Mouse (Mus musculus) lung, adult 2 months (tissue): ENCODE measurements around the gene Agl. TPM values are rescaled to one million over a fixed set of nuclear protein-coding genes. Genes with fewer than 3 reads are reported as not detected.

Experiments
- DNase-seq: peaks from one replicate; pipeline ENCODE4 v3.0.0; 2022
- H3K4me1 ChIP-seq: fragments of 200-500 bp; 2 replicates; pipeline ENCODE4 v1.6.1; 2011; ENCODE audit warnings: low read length; ENCODE audit not compliant: control insufficient read depth, insufficient read depth
- H3K4me3 ChIP-seq: fragments of 200-500 bp; replicated peaks from 2 replicates; pipeline ENCODE3; 2011; ENCODE audit warnings: low read depth, mild to moderate bottlenecking, control low read depth, low read length; ENCODE audit errors: extremely low read depth
- CTCF ChIP-seq: fragments of 200-500 bp; IDR thresholded peaks from 2 replicates; pipeline ENCODE4 v1.5.1; 2011; ENCODE audit warnings: mild to moderate bottlenecking, low read length, control low read depth; ENCODE audit not compliant: insufficient read depth
- POLR2A ChIP-seq: fragments of 200-500 bp; IDR thresholded peaks from 2 replicates; pipeline ENCODE4 v1.6.1; 2011; ENCODE audit warnings: low read depth, mild to moderate bottlenecking, control low read depth, low read length, borderline replicate concordance; ENCODE audit errors: extremely low read depth
- WGBS: fragments of 180-500 bp; shearing (Covaris S2); methylation state at CpG from one replicate; pipeline ENCODE4 v1.1.7; 2018; 5-methylcytosine and 5-hydroxymethylcytosine counted together
- polyA plus RNA-seq: library from polyadenylated mRNA; depleted of rRNA; stranded (reverse); fragments of >200 nt; gene quantifications from 2 replicates; pipeline ENCODE4 v1.2.3, GENCODE M21; 2012

Agl gene
- polyA plus RNA-seq, 1 experiment, result 9.2 TPM

DNA sequence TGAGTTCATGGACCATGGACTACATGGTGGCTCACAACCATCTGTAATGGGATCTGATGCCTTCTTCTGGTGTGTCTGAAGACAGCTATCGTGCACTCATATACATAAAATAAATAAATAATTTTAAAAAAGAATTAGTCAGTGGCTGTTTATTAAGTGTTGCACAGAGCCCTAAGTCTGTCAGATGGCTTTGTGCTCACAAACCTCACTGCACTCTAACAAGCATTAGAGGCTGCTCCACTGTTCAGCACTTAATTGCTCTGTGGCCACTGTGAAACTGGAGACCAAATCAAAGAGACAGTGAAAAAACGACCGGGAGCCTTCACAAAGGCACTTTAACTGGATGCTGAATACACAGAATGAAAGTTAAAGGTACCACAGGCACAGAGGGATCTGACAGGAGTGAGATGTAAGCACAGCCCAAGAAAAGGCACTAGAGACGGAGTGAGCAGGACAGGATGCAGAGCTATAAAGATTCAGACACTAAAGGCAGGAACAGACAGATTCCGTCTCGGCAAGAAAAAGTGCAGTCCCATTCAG, 3.1 kb downstream of the Agl start:
- no peak for DNase-seq
- Histone ChIP-seq H3K4me1 (peaks cover 4% of the 10 kb centered on the region; the same call in 1 of the 2 replicates), H3K4me3 (no peak overlapping the region)
- no peak for TF ChIP-seq CTCF
- no peak for TF ChIP-seq POLR2A
- WGBS, result 68% methylated on average over 6 of the region's 6 CpGs

DNA sequence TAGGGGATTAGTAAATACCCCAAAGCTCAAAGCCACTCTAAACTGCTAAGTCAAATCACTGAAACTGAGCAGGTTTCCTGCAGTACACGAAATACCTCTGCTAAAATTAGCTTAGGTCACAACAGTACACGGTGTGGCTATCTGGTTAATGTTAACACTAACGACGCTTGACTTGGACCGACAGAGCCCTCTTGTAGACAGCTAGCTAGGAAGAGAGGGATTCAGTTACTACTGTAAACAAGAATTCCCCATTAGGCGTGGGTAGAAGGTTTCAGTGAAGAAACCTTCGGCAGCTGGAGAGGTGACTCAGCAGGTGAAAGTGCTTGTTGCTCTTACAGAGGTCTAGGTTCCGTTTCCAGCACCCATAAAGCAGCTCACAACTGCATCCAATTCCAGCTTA, 6.2 kb downstream of the Agl start:
- Histone ChIP-seq H3K4me1 (no peaks in the 10 kb centered on the region), H3K4me3 (no peak overlapping the region)
- TF ChIP-seq POLR2A, result no peak
- no peak for TF ChIP-seq CTCF
- 58% methylated on average over 8 of the region's 8 CpGs for WGBS
- DNase-seq, result no peak

DNA sequence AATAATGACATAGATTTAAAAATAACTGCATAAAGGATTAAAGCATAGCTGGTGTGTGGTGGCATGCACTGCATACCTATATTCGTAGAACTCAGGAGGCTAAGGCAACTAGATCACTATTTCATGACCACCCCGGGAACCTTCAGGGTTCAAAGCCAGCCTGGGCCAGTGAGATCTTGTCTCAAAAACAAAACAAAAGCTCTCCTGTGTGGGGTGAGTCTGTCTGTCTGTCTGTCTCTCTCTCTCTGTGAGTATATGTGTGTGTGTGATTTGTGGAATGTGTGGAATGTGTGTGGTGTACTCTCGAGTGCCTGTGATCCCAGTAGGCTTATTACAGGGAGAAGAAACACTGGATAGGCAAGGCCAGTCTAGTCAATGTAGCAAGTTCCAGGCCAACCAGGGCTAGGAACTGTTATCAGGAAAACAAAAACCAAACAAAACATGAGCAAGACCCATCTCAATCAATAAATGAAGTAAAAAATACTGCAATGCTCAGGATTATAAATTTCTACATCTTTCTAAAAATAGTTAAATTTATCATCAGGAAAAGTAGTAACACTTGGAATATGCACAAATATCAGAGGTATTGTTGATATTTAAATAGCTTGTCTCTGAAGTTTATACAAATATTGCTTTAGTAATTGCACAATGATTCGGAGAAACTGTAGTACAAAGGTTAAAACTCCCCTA, 9.0 kb downstream of the Agl start:
- DNase-seq, result no peak
- WGBS, result 61% methylated on average over 4 of the region's 4 CpGs

DNA sequence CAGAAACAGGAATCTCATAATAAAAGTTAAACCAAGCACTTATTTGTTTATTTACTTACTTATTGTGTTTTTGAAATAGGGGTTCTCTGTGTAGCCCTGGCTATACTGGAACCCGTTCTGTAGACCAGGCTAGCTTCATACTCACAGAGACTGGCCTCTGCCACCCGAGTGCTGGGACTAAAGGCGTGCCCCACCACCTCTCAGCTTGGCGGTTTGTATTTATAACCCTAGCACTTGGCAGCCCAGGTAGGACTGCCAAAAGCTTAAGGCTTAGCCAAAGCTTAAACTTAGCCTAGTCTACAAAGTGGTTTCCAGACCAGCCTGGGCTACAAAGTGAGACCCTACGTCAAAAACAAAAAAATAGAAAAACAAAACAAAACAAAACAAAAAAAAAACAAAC, 19.1 kb downstream of the Agl start:
- Histone ChIP-seq H3K4me3 (no peak overlapping the region), H3K4me1 (no peaks in the 10 kb centered on the region)
- DNase-seq, result no peak
- no peak for TF ChIP-seq CTCF
- WGBS, result 83% methylated on average over 5 of the region's 5 CpGs

More for the DNA sequence above, 9.0 kb downstream of the Agl start:
- H3K4me1 ChIP-seq, result no peaks in the 10 kb centered on the region
- TF ChIP-seq POLR2A, result no peak
- TF ChIP-seq CTCF, result no peak
- no peak overlapping the region for H3K4me3 ChIP-seq

DNA sequence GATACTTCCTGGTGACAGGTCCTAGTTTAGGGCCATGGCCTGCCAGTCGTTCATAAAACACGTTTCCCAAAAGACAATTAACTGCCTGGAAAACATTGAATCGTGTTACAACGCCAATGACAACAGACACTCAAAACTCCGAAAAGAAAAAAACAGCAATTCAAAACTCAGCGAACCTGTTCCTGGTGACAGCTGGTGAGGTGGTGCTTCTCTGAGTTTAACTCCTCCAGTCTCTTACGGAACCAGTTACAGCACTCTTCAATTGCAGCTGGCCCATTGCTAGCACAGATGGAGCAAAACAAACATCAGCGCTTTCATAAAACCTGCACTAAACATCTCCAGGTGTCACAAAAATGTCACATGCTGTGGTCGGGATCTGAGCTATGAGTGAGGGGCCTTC, 21.4 kb downstream of the Agl start:
- no peak for TF ChIP-seq CTCF
- TF ChIP-seq POLR2A, result no peak
- H3K4me1 ChIP-seq, result no peaks in the 10 kb centered on the region
- 80% methylated on average over 9 of the region's 9 CpGs for WGBS
- no peak overlapping the region for H3K4me3 ChIP-seq
- no peak for DNase-seq

DNA sequence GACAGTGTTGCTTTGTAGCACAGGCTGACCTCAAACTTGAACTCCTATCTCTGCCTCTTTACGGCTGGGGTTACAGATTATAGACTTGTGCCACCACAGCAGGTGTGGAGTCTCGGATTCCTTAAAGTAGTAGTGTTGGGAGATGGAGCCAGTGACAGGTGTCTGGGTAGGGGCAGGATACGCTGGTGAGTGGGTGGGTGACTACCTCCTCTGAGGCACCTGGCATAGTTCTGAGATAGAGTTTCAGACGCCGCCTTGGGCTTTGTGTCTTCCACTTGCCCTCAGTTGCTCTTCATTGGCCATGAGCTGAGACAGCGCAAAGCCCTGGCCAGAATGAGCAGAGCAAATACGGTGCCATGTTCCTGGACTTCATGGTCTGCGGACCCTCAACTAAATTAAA, 22.1 kb downstream of the Agl start:
- Histone ChIP-seq H3K4me1 (no peaks in the 10 kb centered on the region), H3K4me3 (no peak overlapping the region)
- no peak for TF ChIP-seq POLR2A
- TF ChIP-seq CTCF, result no peak
- DNase-seq, result no peak
- 93% methylated on average over 8 of the region's 8 CpGs for WGBS

DNA sequence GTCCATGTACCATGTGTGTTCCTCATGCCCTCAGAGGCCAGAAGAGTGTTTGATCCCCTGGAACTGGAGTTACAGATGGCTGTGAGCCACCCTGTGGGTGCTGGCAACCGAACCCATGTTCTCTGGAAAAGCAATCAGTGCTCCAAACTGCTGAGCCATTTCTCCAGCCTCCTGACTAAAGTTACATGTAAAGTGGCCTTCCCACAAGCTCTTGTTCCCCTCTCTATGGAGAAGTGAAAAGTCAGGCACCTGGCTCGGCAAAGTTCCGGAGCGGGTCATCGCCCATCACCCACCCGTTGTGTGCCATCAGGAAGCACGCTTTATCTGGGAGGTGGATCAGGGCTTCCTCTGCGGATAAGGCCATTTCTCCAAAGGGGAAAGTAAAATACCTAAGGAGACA, 23.2 kb downstream of the Agl start:
- Histone ChIP-seq H3K4me1 (no peaks in the 10 kb centered on the region), H3K4me3 (no peak overlapping the region)
- no peak for TF ChIP-seq POLR2A
- no peak for TF ChIP-seq CTCF
- no peak for DNase-seq
- WGBS, result 87% methylated on average over 8 of the region's 8 CpGs

DNA sequence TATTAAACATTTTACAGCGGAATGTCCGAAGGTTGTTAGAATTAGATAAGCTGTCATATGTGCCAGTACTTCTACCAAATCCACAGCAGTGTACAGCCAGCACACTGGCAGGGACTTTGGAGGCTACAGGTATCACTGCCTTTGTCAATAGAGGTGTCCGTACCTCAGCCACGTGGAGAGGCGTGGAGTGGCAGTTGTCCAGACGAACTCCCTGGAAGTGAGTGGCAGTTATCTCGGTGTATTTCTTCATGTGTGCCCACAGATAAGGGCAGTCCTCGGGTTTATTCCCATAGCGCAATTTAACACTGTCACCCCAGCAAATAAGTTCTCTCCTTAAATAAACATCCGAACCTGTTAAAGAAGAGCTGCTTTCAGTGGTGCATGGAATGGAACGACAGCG, 23.7 kb downstream of the Agl start:
- Histone ChIP-seq H3K4me1 (no peaks in the 10 kb centered on the region), H3K4me3 (no peak overlapping the region)
- TF ChIP-seq POLR2A (no peak), CTCF (no peak)
- 74% methylated on average over 12 of the region's 12 CpGs for WGBS
- no peak for DNase-seq

DNA sequence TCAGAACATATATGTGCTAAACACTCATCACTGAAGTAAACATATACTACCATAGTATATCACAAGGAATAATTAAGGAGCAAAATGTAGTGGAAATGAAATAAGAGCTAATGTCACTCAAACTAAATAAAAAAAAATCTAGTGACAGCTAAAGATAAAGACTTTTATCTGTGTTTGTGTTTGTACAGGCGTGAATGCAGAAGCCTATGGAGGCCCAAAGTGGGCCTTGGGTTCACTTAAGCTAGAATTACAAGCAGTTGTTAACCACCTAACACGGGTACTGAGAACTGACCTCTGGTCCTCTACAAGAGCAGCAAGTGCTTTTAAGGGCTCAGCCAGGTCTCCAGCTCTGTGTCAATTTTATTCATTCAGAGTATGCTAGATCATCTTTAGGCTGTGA, 31.0 kb downstream of the Agl start:
- no peaks in the 10 kb centered on the region for H3K4me1 ChIP-seq
- 64% methylated on average over 2 of the region's 2 CpGs for WGBS
- TF ChIP-seq CTCF (no peak), POLR2A (no peak)
- no peak for DNase-seq
- H3K4me3 ChIP-seq, result no peak overlapping the region

DNA sequence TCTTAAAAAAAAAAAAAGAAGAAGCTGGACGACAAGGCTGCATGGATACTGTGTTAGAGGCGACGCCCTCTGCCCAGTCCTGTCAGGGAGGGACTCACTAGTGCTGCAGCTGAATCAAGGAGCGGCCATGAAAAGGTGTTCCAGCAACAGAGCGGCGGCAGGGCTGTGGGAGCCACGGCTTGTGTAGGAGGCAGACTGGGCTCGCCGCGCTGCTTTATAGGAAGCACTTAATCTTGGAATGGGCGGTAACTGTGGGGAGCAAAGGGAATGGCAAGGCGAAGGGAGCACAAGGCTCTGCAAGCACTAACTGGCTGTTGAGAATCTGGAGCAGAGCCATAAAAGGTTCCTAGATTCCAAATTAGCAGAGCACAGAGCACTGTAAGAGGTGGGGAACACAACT, 34.1 kb downstream of the Agl start:
- Histone ChIP-seq H3K4me3 (no peak overlapping the region), H3K4me1 (no peaks in the 10 kb centered on the region)
- WGBS, result 92% methylated on average over 12 of the region's 12 CpGs
- no peak for DNase-seq
- TF ChIP-seq CTCF, result no peak
- TF ChIP-seq POLR2A, result no peak
